Mouse (Mus musculus): ENCODE results near the gene Tia1.

The Tia1 gene

DNA sequence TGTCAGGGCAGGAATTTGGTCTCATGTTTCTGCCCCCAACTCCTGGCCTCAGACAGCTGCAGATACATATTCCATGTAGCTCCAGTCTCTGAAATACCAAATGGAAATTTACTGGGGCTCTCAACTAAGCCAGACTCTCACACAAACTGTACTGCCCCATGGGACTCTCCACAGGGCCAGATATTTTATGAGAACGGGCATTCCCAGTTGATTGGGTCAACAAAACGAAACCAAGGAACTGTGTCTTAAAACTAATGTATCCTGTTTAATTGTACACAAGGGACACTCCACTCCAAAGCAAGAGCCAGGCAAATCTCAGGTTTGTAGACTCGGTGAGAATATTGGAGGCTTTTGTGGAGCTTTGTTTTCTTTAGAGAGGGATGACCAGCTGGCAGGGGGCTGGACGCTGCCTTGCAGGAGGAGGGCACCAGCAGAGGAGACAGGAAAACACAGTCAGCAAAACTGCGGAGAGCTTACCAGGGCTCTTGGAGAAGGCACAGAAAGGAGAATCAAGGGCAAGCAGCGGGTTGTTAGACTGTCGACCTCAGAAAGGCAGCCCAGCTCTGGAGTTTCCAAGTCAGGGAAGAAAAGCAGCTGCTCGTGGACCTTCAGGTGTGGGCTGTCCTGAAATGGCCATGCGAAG is 76.3 kb downstream of the Tia1 start:
- no peak for DNase-seq (ENCODE audit: low read depth, low spot score)

GRCm38 (mm10) chr6:86481871-86482270 is 77.9 kb downstream of the Tia1 start:
- no peak for DNase-seq (ENCODE audit: low read depth, low spot score)

Measured in A20 (cell line).